Mouse (Mus musculus) testis, postnatal 10 days (tissue): ENCODE data around the gene Snu13.
A peak's percentile ranks its signal among the peaks of the same experiment; 100 is the strongest.

Source experiments
- DNase-seq: peaks from one replicate; pipeline ENCODE4 v3.0.0; 2021; ENCODE audit warnings: low spot score

The Snu13 gene

DNA sequence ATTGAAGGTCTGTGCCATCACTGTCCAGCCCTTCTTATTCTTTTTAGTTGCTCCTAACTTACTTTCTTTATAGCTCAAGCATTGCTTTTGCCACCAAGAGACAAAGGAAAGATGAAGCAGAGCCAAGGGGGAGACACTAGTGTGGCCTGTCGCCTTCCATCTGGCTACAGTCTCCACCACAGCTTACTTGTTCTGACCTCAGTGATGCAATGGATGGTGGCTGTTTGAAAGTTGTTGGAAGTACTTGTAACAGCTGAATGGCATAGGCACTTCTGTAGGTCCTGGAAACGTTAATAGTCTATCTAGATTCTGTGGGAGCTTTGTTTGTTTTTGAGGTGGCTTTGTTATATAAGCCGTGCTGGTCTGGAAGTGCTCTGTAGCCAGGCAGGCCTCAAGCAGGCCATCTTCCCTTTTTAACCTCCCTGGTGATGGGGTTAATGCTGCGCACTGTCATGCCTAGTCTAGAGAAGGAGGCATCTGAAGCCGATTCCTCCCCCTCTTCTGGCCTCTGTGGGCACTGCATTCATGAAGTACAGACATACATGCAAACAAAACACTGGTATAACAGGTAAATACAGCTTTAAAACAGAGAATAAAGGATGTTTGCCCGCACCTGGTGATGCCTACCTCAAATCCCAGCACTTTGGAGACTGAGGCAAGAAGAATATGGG lies 23.3 kb downstream of the Snu13 start:
- no peak for DNase-seq

DNA sequence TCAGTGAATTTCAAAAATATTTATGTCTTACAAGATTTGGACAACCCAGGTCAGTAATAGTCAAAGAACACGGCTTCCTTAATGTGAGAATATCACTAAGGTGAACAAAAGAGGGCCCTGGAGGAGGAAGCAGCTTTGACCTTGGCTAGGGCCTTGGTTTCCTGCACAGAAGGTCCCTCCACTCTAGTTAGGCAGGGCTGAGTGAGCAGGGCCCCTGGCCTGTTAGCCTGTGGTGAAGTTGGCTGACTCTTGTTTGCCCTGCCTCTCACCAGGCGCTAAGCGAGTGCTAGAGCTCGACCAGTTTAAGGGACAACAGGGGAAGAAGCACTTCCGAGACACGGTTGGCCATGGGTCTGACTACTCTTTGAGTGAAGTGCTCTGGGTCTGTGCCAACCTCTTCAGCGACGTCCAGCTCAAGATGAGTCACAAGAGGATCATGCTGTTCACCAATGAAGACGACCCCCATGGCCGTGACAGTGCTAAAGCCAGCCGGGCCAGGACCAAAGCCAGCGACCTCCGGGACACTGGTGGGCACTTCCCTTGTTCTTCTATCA lies 24.8 kb downstream of the Snu13 start:
- no peak for DNase-seq

DNA sequence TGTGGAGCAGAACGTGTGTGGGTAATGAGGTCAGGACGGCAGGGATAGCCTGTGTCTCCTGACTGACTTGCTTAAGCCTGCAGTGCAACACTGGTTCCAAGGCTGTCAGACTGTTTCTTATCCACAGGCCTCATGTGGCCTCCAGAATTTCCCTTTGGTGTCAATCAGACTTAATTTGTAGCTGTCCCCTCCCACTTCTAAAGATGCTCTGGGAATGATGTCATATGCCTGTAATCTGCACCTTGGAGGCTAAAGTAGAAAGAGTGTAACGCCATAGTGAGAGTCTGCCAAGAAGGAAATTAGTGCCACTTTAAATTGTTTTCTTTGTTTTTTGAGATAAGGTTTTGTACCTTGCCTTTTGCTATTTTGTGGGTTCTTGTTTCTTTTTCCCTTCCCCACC lies 28.1 kb downstream of the Snu13 start:
- no peak for DNase-seq

DNA sequence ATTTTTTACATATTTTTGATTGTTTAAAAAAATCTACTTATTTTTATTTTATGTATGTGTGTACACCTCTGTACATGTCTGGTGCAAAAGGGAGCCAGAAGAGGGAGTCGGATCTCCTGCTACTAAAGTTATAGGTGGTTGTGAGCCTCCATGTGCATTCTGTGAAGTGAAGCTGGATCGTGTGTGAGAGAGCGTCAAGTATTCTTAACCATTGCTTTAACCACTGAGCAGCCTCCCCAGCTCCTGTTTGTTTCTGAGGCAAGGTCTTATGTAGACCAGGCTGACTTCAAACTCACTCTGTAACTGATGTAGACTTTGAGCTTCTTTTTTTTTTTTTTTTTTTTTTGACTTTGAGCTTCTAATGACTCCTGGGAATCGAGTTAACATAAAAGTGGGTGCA lies 29.9 kb downstream of the Snu13 start:
- DNase-seq = no peak

DNA sequence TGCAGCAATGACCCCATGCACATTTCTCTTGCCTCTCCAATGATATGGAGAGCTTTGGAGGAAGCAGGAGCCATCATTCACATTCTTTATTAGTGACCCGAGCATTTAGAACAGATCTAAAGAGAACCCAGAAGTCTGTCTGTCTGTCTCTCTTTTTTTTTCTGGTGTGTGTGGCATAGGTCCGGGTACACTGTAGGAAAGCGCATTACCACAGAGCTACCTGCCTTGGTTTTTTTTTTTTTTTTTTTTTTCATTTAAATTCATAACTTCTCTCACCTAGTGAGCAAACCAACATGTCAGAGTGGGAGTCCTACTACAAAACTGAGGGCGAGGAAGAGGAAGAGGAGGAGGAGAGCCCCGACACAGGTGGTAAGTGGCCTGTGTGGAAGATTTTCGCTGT lies 30.6 kb downstream of the Snu13 start:
- no peak for DNase-seq

DNA sequence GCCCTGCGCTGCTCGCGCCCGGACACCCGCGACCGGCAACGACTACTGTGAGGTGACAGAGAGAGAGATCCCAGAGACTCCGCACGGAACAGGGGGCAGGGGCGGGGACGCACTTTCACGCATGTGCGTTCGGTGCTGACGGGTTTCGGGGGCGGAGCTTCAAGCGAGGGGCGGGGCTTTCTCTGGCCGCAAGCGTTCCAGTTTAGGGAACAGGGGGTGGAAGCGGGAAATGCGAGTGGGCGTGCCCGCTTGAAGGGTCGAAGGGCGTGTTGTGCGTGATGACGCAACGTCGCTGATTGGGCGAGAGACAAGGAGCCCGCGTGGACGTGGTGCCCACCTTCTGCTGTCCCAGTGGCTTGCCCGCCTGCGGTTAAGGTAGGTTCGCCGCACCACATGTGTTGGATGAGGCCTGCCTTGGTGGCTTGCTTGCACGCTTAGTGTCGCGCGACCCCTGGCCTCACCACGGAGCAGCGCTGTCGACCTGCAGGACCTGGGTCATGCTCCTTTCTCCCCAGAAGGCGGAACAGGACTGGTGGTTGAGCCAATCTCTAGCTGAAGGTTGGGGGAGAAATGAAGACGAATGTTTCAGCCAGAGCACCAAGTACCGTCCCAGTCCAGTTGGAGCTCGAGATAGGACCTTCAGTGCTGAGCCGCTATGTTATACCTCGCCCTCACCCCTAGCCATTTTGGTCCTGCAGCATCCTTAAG lies 31.1 kb downstream of the Snu13 start:
- DNase-seq = peak; percentile 100

DNA sequence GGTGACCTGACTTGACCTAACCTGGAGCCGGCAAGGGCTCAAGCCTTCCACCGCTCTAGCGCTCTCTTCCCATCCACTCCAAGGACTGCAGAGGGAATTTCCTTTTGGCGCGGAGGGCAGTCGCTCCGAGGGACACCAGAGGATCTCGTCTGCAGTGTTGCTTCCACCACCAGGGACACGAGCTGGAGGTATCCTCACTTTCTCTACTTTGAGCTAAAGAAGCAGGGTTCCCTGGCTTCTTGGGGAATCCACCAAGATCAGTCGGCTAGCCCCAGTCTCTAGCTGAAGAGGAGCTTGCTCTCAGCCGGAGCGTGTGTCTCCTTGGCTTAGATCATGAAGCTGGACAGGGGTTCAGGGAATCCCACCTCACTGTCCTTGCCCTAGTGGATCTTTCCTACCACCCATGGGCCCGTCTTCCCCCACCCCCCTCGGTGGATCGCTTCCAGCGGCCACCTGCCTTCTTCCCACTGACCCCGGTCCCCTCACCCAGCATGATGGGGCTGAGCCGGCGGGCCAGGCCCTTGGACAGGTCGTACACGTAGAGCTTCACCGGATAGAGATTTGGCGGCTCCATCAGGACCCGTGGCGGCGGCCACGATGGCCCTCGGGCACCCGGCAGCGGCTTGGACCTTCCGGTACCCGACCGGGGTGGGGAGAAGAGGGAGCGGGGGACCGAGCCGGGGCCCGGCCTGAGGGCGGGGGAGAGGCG lies 31.9 kb downstream of the Snu13 start:
- DNase-seq = peak; percentile 55

DNA sequence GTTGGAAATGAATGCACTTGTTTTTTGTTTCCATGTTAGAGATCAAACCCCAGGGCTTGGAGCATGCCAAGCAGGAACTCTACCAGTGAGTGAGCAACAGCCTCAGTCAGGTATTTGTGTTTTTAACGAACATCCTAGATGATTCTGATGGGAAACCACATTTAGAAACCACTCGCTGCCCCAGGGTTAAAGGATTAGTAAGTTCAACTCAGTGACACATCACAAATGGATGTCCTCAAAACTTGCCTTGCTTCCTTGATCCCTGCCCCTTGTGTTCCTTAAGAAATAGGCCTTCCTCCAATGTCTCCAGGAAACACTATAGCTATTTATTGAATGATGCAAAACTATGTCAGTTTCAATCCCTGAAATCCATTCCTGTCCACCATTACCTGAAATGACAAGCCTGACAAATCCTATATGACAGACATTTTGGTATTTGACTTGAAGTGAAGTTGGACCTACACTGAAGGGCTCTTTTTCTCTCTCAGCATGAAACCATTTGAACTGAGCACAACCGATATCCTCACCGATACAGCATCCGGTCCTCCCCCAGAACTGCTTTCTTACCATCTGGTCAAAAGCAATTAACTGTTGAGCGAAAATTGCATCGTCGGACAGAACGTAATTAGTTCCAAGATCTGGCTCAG lies 32.5 kb downstream of the Snu13 start:
- DNase-seq = no peak

DNA sequence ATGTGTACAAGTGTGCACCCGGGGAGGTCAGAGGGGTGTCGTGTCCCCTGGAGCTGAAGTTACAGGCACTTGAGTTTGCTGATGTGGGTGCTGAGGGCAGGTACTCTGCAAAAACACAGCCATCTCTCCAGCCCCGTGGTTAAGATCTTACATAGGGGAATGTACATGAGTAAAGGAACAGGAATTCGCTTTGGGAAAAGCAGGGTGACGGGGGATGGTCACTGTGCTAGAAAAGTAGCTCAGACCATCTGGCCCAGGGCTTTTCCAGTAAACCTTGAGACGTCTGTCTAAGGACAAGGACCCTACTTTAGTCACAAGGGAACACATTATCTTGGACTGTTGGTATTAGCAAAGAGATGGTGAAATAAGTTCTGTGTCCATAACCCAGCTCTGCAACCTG lies 35.5 kb downstream of the Snu13 start:
- no peak for DNase-seq

DNA sequence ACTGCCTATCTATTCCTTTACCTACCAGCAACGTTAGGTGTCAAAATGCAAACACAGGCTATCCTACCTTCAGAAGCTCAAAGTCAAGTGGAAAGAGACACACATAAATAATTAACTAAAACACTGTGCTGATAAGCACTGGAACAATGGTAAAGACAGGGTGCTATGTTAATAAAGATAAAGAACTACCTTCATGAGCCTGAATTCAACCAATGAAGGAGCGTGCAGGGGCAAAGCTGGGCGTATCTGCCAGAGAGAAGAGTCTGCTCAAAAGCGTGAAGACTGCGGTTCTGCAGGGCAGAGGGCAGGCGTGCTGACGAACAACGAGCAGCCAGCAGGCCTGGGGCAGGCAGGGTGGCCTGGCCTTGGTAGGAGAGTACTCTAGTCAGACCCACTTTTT lies 43.1 kb downstream of the Snu13 start:
- no peak for DNase-seq

DNA sequence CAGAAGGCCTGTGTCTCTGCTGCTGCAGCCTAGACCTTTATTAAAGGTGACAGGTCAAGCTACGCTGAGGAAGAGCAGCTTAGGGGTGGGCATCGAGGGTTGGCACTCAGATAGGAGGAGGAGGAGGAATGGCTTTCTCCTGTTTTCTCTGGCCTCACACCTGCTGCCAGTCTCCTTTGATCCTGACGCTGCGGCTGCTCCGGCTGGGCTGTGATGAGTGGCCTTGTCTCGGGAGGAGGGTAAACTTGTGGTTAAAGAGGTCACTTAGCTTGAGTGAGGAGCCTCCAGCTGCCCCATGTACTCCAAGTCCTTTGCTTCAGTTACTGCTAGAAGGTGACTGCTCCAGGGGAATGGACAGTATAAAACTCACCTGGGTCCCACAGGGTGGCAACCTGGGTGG lies 53.4 kb downstream of the Snu13 start:
- DNase-seq = no peak

DNA sequence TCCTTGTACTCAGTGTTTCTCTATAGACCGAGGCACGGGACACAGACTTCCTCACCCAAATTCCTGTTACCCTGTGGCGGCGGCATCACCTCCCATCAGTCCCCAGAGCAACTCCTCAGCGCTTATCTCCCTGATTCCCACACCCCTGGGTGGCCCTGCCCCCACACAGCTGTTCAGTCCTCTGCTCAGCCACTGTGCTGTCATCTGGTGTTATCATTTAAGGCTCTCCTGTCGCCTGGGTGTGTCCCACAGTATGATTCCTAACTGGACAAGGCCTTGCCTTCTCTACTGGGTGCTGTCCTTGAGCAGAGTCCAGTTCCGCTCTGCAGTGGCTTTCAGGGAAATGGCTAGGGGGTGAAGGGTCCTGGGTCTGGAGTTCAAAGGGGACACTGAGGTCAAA lies 56.8 kb downstream of the Snu13 start:
- DNase-seq = no peak
